Mouse (Mus musculus): Measurements from ENCODE around the gene Tram1l1. TPM values are rescaled to one million over a fixed set of nuclear protein-coding genes. Genes with fewer than 3 reads are reported as not detected.
A peak's percentile ranks its signal among the peaks of the same experiment; 100 is the strongest.
"Not testable (repeated sequence)": the region's sequence is repeated elsewhere in the genome, so short reads cannot be mapped to it uniquely, and the experiment has no call there.

Tram1l1 gene
- total RNA-seq (2022) = under 1 TPM in 2 of 4 experiments, not detected in 2; 0.06 to 0.09 TPM

DNA sequence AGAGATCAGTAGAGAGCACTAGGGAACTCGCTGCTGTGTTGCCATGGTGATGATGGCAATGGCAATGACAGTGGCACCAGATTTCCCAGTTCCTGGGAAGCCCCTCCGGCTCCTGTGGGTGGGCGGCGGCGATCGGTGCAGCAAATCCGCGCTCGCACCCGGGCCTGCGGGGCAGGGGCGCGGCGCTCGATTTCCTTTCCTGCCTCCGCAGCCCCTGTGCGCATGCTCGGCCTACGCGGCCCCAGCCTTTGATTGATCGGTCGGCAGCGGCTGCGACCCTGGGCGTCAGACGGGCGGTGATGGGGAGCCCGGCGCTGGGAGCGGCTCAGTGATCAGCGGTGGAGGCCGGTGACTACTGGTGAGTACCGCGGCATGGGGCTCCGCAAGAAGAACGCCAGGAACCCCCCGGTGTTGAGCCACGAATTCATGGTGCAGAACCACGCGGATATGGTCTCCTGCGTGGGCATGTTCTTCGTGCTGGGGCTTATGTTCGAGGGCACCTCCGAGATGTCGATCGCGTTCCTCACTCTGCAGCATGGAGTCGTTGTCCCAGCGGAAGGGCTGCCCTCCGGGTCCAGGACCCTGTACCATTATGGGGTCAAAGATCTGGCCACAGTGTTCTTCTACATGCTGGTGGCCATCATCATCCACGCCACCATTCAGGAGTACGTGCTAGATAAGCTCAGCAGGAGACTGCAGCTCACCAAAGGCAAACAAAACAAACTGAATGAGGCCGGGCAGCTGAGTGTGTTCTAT lies at the start of gene Tram1l1:
Tram1l1 (plus strand) TSS at position 35 of the 756 bp plus-strand sequence.
- no peak for DNase-seq (ENCODE audit: low spot score)

GRCm38 (mm10) chr3:124271229-124271628 lies 49.4 kb upstream of the Tram1l1 start:
- DNase-seq (ENCODE audit: low spot score) = no peak

DNA sequence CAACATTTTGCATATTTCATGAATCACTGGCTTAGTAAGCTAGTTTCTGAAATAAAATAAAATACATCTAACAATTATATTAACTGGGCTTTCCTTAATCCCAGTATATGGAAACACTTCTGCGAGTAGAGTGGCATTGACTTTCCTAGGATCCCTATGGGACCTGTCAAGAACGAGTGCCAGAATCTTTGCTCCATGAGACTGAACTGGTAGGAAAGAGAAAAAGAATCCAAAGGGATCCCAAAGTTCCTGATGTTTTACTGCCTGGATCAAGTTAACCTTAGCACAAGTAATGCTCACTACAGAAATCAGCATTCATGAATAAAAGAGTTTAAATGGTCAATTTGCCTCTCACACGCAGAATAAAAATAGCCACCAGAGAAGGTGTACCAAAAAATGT lies 49.0 kb upstream of the Tram1l1 start:
- DNase-seq (ENCODE audit: low spot score) = no peak

DNA sequence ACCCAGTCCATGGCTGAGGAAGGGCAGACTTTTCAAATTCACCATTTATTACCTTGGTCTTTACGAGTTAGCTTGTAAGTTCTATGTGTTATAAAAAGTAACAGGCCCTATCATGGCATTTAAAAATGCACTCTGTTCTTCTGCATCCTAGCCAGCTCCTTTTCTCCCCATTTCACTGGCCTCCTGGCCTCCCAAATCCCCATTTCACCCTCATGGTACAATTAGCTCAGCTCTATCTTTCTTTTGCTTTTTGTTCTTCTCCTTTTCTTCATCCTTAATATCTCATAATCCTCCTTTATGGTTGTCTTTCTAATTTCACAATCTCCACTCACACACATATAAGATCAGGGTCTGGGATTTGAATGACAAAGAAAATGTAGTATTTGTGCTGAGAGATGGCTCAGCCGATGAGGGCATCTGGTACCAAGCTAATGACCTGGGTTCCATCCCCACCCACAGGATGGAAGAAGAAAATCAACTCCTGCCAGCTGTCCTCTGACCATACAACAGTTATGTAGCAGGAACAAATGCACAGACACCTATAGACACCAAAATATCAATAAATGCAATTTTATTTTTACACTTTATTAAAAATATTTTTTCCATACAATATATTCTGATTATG lies 48.1 kb upstream of the Tram1l1 start:
- DNase-seq (ENCODE audit: low spot score) = no peak

GRCm38 (mm10) chr3:124274928-124275609 lies 45.6 kb upstream of the Tram1l1 start:
- peak; percentile 13 for DNase-seq (ENCODE audit: low spot score)

DNA sequence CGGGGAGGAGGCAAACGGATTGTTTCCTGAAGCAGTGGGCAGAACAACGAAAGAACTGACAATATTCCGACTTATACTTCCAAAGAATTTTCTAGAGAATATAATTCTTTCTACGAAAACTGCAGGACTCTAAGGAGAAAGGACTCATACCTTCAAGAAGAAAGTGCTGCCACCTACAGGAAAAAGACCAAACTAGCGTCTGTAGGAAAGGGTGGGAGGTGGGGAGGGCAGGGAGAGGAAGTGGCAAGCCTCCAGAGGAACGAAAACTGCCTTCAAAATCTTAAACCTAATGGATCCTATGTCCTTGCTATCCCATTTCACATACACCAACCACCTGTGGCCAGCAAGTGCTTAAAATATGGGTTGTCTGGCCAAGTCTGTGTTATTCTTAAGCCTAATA lies 31.7 kb upstream of the Tram1l1 start:
- DNase-seq (ENCODE audit: low spot score) = not testable (repeated sequence)

- DNase-seq (ENCODE audit: low spot score) = no peak
These were observed 1.4 kb upstream of the Tram1l1 start for GRCm38 (mm10) chr3:124319254-124319653.

GRCm38 (mm10) chr3:124320398-124320797 lies 257 bp upstream of the Tram1l1 start:
- no peak for DNase-seq (ENCODE audit: low spot score)

DNA sequence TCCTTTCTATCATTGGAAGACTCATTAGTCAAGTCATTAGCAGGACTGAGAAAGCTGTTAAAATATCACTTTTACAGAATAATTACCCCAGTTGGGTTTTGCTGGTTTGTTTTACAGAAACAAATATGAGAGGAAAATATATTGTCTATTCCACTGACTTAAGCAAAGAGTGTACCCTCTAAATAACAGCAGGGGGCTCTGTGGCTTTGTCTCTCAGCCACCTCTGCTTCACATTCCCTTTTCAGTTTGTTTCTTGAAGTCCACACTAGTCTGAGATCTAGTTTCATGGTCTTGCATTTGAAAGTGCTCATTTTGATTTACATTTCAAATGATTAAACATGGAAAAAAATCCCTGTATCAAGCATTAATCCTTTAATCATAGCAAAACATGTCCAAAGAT lies 25.8 kb downstream of the Tram1l1 start:
- no peak for DNase-seq (ENCODE audit: low spot score)

- DNase-seq (ENCODE audit: low spot score) = no peak
These were observed 36.9 kb downstream of the Tram1l1 start for GRCm38 (mm10) chr3:124357533-124357932.

DNA sequence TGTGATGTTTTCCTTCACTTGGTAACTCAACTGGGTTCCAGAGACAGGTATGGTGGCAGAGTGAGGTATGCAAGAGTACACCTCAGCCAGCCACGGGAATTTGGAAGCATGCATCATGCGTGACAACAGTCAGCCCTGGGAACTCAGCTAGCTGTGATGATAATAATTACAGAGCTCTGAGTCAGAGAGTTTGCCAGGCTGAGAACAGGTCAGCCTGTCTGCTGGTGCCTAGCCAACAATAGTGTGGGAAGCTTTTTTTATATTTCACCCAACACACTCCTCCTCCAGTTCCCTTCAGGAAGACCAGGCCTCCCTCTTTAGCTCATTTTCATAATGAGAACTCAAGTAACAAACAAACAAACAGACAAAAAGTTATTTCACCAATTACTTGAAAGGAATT lies 51.4 kb downstream of the Tram1l1 start:
- no peak for DNase-seq (ENCODE audit: low spot score)

Other genes starting within 250 kb of the Tram1l1 start
- not detected for gene 1700006A11Rik, start 105.2 kb downstream of the Tram1l1 start, total RNA-seq (2022)

All from heart, adult 8-10 months (tissue).